Mouse (Mus musculus) adrenal gland (tissue): Measurements from ENCODE around the gene Ccl6.

Experiments
- intact Hi-C: fragments of 180-260 bp; cut with DNase I; formaldehyde crosslinking; loops from one replicate; pipeline ENCODE4 v1.15.1; 2025
- long read RNA-seq, 2 experiments: library from polyadenylated mRNA; unstranded; transcript quantifications; one replicate each; pipeline ENCODE4 v2.0.0; 2020; ENCODE audit warnings: borderline replicate concordance in 1 of 2; ENCODE audit not compliant: insufficient replicate concordance in 1 of 2

Ccl6 gene
- long read RNA-seq, experiment 1, transcript Ccl6-201 (4 exons, 1,440 nt), result major isoform, 23 of 26 reads
- long read RNA-seq, experiment 1, partial matches to known transcripts, result 2 of 26 reads
- long read RNA-seq, experiment 1, other reads (novel, unspliced or antisense), result 1 of 26 reads
- long read RNA-seq, experiment 2, transcript Ccl6-201 (4 exons, 1,440 nt), result major isoform, 13 of 14 reads
- long read RNA-seq, experiment 2, partial matches to known transcripts, result 1 of 14 reads
- long read RNA-seq, experiment 2, other reads (novel, unspliced or antisense), result 0 of 14 reads

DNA sequence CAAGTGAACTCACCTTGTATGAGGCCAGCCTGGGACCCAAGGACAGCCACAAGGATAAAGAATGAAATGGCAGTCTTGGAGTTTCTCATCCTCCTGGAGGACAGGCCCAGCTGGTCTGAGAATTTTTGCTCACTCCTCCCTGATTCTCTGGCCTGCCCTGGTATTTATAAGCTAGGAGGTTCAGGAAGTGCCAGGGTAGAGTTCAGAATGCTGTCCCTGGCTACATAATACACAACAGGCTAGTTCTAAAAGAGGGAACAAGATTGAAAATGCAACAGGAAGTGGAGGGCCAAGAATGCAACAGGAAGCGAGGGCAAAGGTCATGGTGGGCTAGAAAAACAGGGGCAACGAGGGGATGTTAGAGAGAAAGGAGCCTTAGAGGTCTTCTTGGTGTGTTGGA lies at the start of gene Ccl6:
TSS of gene Ccl6 (minus strand) at position 235 of the 400 bp plus-strand sequence.
- intact Hi-C loops, result no loop called here

DNA sequence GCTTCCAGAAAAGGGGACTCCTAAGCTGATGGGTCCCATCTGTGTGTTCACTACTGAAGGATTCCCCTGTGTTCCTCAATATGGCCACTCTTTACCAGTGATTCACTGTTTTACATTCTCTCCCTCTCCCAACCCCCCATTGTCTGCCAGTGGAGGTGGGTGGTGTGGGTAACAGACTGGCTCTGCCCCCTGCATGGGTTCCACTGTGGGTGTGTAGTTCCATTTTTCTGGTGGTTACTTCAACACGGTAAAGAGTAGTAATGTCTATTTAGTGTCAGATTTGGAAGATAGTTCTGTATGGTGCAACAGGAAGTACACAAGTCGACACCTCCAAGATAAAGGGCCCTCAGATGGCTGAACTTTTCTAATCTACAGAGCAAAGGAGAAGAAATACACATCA lies 48.3 kb upstream of the Ccl6 start:
- intact Hi-C loops, result no loop called here

DNA sequence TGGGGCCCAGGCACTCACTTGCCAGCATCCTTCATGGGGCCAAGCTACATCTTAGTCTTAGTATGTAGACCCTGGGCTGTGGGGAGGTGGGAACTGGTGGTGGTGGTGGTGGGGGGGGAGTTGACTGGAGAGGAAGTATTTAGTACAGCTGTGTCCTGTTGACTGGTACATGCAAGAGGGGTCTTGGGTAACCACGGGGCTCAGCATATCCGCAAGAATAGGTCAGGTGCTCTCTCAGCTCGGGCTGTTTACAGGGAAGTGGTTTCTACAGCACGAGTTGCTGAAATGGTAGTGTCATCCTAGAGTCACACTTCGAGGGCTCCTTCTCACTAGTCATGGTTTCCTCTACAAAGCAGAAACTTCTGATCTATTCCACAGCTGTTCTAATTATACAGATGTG lies 47.3 kb upstream of the Ccl6 start:
- intact Hi-C loops, result no loop called here

DNA sequence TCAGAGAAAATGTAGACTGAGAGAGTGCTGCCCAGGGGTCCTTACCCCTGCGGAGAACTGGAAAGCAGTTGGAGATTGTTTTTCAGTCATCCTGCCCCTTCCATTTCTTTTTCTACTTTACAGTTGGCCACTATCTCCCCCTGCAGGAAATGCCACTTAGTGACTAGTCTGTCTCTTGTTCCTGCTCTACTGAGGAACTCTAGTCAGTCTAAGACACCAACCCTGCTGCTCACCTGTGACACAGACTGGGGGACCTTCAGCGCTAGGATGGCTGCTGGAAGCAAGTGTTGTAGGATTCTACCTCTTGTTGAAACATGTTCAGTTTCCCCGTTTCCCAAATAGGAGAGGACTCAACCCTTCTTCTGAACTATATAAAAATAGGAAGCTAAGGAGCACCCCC lies 46.6 kb upstream of the Ccl6 start:
- intact Hi-C loops, result no loop called here

DNA sequence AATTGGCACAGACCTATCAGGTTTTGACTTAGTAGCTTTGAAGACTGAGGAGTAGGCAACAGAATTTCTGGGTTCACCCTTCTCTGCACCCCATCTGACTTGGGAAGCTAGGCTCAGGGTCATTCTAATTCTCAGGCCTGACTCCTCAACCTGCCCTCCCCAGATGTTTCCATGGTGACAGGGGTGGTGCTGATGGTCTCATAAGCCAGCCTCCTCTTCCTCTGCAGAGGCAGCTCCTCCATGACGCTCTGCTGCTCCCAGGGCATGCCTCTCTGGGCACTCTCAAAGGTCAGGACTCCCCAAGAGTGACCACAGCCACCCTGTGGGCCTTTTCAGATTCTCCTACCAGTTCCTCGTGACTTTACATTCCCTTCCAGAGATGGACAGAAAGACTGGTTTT lies 46.0 kb upstream of the Ccl6 start:
- intact Hi-C loops, result no loop called here

DNA sequence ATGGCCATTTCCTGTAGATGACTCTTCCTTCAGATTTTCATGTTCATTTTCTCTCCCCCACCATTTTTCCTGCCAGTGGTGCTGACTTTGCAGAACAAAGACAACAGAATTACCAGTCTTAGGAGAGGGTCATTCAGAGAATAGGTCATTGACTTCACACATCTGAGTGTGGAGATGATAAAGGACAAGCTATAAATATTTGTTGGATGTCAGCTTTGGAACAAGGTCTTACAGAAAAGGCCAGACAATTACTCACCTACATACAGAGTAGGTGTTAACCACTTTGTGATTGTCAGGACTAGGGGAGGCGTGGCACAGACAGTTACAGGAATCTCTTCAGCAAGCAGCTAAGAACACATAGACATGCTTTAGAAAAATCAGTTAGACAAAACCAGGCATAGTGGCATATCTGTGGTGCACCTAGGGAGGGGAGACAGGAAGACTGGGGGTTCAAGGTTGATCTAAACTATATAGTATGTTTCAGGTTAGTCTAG lies 43.9 kb upstream of the Ccl6 start:
- intact Hi-C loops, result no loop called here

DNA sequence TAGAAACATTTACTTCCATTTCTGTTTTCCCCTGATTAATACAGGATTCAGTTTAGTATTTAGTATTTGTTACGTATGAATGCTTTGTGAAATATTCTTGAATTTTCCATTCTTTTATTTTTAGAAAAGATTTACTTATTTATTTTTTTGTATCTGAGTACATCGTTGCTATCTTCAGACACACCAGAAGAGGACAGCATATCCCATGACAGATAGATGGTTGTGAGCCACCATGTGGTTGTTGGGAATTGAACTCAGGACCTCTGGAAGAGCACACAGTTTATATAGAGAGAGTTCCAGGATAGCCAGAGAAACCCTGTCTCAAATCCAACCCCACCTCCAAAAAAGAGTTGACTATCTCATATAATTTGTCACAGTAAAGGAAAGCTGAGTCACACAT lies 42.0 kb upstream of the Ccl6 start:
- intact Hi-C loops, result no loop called here

DNA sequence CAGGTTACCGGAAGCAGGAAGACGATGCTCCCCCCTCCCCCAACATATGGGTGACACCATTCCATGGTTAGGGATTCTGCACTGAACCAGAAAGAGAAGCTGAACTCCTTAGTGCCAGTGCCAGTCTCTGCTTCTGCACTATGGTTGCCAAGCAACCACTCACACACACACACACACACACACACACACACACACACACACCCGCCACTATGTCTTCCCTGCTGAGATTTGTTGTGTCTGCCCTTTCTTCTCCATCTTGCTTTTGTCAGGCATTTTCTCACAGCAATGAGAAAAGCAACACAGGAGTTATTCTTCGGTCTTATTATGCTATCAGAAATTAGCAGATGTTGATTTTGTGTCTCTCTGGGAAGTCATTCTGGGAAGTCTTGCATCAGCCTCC lies 41.5 kb upstream of the Ccl6 start:
- intact Hi-C loops, result no loop called here

DNA sequence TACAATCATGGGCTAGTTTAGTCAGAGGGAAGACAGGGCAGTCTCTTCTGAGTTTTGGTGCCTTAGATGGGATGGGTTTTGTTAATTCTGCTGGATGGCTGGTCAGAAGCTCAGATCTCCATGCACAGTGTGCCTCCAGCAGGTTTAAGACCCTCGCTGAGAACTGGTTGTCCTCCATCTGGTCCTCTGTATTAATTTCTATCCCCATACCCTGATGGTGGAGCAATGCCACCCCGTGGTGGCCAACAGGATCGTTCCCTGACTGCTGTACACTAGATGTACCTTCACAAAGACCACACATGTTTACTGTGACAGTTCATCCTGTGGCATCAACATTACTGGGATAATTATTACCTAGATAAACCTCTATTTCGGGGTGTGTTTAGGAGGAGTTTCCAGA lies 39.9 kb upstream of the Ccl6 start:
- intact Hi-C loops, result no loop called here

DNA sequence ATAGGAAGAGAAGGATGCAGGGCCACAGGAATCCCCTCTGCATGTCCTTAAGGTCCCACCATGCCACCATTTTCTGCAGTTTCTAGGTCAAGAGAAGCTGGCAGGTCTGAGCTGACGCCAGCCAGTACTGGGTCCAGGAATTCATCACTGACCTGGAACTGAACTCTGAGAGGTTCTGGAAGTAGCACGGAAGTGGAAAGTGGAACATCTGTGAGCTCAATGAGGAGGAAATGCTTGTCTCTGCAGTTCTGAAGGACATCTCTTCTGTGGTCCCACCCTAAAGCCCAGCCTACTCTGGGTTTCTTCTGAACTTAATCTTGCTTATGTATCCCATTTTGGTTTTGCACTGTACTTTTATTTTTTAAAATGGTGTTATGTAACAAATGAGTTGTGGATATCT lies 38.2 kb upstream of the Ccl6 start:
- intact Hi-C loops, result no loop called here

DNA sequence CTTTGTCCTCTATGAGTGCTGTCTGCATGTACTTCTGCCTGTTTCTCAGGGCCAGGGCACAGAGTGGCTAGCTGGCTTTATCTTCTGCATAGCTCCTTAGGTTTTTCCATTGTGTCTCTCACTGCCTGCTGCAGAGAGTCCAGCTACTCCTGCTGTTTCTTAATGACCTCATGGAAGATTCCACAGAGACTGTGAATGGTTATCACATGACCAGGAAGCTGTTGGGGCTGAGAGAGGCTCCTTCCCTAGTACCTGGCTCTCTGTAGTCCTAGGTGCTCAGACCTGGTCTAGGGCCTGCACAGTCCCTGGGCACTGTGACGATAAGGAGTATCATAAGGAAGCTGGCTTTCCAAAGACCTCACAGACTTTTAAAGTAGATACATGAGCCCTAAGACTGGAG lies 37.7 kb upstream of the Ccl6 start:
- intact Hi-C loops, result no loop called here

DNA sequence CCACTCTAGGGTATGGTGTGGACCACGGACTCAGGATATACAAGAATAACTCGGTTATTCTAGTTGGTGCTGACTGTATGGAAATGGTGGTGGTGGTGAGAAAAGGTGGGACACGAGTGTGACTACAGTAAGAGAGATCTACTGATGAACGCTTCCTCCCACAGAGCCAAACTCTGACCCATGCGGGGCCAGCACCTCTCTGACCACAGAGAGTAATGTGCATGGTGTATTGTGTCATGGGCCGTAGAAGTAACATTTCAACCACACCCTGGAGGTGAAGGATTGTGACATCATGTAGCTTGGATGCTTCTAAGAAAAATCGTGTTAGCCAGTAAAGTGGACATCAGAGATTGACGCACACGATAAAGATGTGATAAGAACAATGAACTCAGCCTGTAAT lies 35.9 kb upstream of the Ccl6 start:
- intact Hi-C loops, result no loop called here

DNA sequence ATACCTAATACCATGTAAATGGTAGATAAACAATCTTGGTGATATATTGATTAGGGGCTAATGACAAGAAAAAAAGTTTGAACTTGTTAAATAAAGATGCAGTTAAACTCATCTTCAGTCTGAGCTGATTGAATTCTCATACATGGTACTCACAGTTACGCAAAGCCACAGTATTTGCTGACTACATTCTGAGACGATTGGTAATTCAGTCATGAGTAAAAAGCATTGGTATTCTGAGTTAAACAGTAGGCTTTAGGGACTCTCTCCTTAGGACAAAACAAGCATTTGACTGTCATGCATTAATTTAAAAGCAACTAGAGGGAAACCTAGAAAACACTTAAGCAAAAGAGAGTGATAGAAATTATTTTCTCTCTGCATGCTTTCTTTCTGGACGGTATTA lies 30.7 kb upstream of the Ccl6 start:
- intact Hi-C loops, result no loop called here

DNA sequence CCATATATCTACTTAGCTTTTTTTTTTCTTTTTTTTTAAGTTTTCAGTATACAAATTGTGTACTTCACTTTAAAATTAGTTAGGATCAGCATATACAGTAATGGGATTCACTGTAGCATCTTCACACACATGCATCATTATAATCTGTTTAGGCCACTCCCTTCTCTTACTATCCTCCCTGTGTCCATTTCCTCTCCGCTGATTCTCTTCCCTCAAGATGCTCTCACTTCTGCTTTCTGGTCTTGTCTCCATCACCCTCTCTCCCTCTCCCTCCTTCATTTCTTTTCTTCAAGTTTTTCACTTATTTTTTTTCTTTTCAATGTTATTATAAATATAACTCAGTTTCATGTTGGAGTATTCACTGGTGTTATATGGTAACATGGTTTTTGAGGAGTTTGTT lies 26.1 kb upstream of the Ccl6 start:
- intact Hi-C loops, result no loop called here

DNA sequence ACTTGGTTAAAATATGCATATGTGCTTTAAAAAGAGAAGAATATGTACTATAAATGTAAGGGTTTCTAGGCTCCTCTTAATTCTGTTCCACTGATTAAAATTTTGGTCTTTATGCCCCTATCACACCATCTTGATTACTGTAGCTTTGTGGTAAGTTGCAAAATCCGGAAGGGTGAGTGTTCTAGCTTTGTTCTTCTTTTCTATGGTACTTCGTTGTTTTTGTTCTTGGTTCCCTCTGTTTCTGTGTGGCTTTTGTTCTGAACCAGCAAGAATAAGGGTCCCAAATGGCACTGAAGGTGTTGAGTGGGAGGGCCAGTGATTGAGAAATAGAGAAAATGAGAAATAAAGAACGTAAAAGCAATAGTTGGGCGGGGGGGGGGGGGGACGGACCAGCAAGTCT lies 25.4 kb upstream of the Ccl6 start:
- intact Hi-C loops, result no loop called here

DNA sequence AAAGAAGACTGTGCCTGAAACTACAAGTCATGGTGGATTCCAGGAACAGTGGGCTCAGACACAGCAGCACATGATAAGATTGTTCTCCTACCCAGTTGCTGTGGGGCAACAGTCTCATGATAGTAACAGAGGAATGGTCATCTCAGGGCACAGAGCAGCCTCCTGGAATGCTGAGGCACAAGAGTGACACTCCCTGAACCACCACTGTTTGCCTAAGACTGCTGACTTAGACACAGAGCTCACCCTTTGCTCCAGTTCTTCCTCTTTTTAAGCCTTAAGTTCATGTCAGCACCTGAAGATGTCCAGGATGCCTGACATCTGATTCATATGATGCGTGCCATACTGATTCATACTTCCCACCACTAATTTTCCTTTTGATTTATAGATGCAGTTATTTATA lies 23.7 kb upstream of the Ccl6 start:
- intact Hi-C loops, result no loop called here

DNA sequence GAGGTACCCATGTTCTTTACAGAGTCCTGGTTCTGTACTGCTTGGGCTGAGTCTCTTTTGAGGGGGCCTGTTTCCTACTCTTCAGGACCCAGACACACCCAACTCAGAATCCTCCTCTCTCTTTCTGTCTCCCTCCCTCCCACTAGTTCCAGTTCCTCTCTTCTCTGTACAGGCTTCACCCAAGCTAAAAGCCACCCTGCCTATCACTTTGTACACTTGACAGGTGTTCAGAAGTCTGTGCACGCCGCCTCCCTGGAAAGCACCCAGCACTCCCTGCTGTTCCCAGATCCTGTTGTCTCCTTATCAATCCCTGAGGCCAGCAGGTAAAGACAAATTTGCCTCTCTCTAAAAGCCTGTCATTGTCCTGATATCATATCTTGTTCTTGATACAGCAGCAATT lies 18.0 kb upstream of the Ccl6 start:
- intact Hi-C loops, result no loop called here

DNA sequence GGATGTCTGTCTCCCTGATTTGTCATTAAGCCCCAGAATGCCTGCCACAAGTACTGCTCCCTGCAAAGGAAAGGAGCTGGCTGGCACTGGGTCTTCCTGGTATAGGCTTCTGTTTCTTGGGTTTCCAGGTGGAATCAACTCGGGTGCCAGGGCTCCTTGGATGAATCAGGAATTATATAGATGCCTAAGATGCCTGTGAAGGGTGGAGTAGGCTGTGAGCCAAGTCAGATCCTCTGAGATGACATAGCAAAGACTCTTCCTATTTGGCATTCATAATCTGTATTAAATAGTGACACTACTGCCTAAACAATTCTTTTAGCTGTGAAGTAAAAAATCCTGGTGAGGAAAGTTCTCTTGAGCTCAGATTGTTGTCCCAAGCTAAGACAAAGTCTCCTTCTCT lies 13.5 kb upstream of the Ccl6 start:
- intact Hi-C loops, result no loop called here

DNA sequence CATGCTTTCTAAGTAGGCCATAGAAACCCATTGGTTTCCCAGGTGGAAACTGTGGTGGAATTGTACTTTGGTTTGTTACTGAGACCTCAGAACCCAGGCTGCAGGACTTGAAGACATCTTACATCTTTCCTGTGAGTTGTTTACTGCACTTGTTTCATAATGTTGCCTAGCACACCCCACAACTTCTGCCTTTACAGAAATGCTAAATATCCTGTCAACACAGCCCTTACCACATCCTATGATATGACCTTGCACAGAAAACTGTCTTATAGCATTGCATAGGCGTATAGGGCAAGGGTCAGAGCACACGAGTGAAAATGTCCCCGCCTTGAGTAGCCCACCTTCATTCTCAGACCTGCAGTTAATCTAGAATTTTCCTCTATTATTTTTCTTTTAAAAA lies 12.6 kb upstream of the Ccl6 start:
- intact Hi-C loops, result no loop called here

DNA sequence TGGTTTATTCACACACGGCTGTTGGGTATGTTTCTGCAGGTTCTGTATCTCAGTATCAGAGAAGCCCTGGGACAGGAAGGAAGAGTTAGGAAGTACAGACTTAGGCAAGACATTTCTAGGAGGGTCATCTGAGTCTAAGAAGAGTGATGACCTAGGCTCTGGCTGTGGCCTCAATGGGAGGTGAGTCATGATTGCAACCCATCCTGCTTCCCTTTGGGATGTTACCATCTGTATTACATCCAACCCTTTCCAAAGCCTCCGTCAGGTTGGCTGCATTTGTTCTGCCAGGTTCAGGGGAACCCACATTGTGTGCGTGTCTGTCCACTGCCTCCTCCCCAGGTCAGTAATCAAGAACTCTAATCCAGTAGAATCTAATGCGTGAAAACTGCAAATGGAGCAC lies 11.8 kb upstream of the Ccl6 start:
- intact Hi-C loops, result no loop called here

DNA sequence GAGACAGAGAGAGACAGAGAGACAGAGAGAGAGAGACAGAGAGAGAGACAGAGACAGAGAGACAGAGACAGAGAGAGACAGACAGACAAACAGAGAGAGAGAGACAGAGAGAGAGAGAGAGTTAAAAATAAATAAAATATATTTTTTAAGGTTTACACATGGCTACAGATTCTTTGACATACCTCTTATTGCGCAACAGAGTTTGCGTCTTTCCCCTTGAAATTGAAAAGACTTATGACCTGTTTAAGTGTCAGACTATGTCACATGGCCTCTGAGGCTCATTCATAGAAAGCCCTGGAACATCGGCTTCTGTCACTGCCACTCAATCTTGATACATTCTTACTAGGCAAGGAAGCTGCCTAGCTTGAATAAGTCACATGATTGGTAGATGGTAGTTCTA lies 10.5 kb upstream of the Ccl6 start:
- intact Hi-C loops, result no loop called here

DNA sequence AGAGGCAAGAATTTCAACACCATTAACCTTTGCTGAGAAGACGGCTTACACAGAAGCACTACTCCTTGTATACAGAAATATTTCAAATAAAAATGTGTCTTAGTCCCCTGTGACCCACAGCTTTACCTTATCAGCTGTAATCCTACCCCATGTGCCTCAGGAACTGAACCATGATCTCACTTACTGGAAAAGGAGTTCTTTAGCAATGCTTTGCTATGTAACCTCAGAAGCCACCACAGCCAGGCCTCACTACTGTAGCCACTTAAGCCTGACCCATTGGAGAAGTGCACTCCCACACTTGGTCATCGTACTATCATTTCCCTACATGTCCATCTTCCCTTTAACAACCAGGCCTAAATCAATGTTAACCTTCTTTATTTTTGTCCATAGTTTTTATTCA lies 7.7 kb upstream of the Ccl6 start:
- intact Hi-C loops, result no loop called here

DNA sequence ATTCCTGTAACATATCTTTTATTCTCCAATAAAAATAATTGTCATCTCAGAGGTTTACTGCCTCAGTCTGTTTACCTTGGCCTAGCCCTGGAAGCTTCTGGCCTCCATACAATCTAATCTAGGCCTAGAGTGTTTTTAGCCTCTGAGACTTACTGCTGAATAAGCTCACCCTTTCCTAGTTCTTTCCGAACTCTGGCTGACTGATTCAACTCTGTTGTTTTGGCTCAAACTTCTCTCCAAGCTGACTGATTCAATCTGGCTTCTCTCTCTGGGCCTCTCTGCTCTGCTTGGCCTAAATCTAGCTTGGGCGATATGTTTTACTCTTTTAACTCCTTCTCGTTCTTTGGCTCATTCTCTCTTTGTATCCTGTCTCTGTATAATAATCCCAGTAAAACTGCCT lies 6.1 kb upstream of the Ccl6 start:
- intact Hi-C loops, result no loop called here
